Mouse (Mus musculus) midbrain, postnatal 0 days (tissue): ENCODE data around the gene Twist1. TPM values are rescaled to one million over a fixed set of nuclear protein-coding genes. Genes with fewer than 3 reads are reported as not detected.

ENCODE experiments used
- ATAC-seq: fragments of 200-750 bp; cut with Nextera tagmentation; 2 replicates; pipeline ENCODE4 v1.8.0; 2017; ENCODE audit warnings: moderate number of reproducible peaks, mild to moderate bottlenecking, moderate TSS enrichment, moderate library complexity; ENCODE audit not compliant: low FRiP score
- DNase-seq: peaks from one replicate; pipeline ENCODE4 v3.0.0-alpha.2; 2015; ENCODE audit warnings: low spot score
- H3K27ac ChIP-seq: fragments of 300-500 bp; sonication (generic); 2 replicates; pipeline ENCODE4 v1.5.1; 2014; ENCODE audit warnings: low read depth, mild to moderate bottlenecking, low read length, mixed read lengths
- H3K27me3 ChIP-seq: fragments of 300-500 bp; sonication (generic); 2 replicates; pipeline ENCODE4 v1.6.1; 2014; ENCODE audit warnings: low read length, control low read depth, mixed read lengths; ENCODE audit not compliant: insufficient read depth
- H3K36me3 ChIP-seq: fragments of 300-500 bp; sonication (generic); 2 replicates; pipeline ENCODE4 v1.6.1; 2014; ENCODE audit warnings: low read length, control low read depth, mixed read lengths; ENCODE audit not compliant: insufficient read depth
- H3K4me1 ChIP-seq: fragments of 300-500 bp; sonication (generic); 2 replicates; pipeline ENCODE4 v1.6.1; 2014; ENCODE audit warnings: mild to moderate bottlenecking, control low read depth, antibody characterized with exemption, low read length, mixed read lengths; ENCODE audit not compliant: insufficient read depth
- H3K4me2 ChIP-seq: fragments of 300-500 bp; sonication (generic); 2 replicates; pipeline ENCODE4 v1.6.1; 2014; ENCODE audit warnings: low read depth, mild to moderate bottlenecking, low read length, mixed read lengths; ENCODE audit not compliant: poor library complexity, severe bottlenecking
- H3K4me3 ChIP-seq: fragments of 300-500 bp; sonication (generic); 2 replicates; pipeline ENCODE4 v1.5.1; 2014; ENCODE audit warnings: low read depth, mild to moderate bottlenecking, low read length, moderate library complexity
- H3K9ac ChIP-seq: fragments of 300-500 bp; sonication (generic); replicated peaks from 2 replicates; pipeline ENCODE4 v1.6.1; 2014; ENCODE audit warnings: mild to moderate bottlenecking, low read length, moderate library complexity, mixed read lengths; ENCODE audit not compliant: poor library complexity, severe bottlenecking
- H3K9me3 ChIP-seq: fragments of 300-500 bp; sonication (generic); 2 replicates; pipeline ENCODE4 v1.6.1; 2016; ENCODE audit warnings: low read length, control low read depth
- CTCF ChIP-seq: IDR thresholded peaks from 2 replicates; pipeline ENCODE4 v1.5.1; 2016; ENCODE audit warnings: antibody characterized with exemption, mild to moderate bottlenecking
- WGBS: fragments of 180-500 bp; shearing (Covaris S2); extraction: QIAGEN DNeasy Blood & Tissue Kit; methylation state at CpG from one replicate; pipeline ENCODE4 v1.1.7; 2014; 5-methylcytosine and 5-hydroxymethylcytosine counted together
- polyA plus RNA-seq: library from polyadenylated mRNA; unstranded; fragments of >200 nt; fragmentation: Nextera tagmentation; extraction: Ambion mirVana; gene quantifications from 2 replicates; pipeline ENCODE4 v1.2.1, GENCODE M21; 2015
- total RNA-seq: library from RNA; depleted of rRNA; stranded (reverse); fragments of >200 nt; gene quantifications from 2 replicates; pipeline ENCODE4 v1.2.3, GENCODE M21; 2014

The Twist1 gene
- total and polyA plus RNA-seq, 2 experiments from 2014 or later, result 1.00 to 3.5 TPM

- H3K4me3 ChIP-seq, result no peak overlapping the region
- DNase-seq (no peak), ATAC-seq (no peak)
- TF ChIP-seq CTCF, result no peak
- no peak overlapping the region for H3K27ac ChIP-seq
- 6% methylated on average over 5 of the region's 5 CpGs for WGBS
- H3K9me3 ChIP-seq, result no peaks in the 10 kb centered on the region
- no peak overlapping the region for H3K4me2 ChIP-seq
- peaks cover 54% of the 10 kb centered on the region for H3K27me3 ChIP-seq
- no peaks in the 10 kb centered on the region for H3K36me3 ChIP-seq
- no peaks in the 10 kb centered on the region for H3K4me1 ChIP-seq
- no peak overlapping the region for H3K9ac ChIP-seq
Measured at GRCm38 (mm10) chr12:33965661-33966360, 8.3 kb downstream of the Twist1 start.

GRCm38 (mm10) chr12:33966490-33967415 lies 9.3 kb downstream of the Twist1 start:
- 1% methylated on average over 35 of the region's 35 CpGs for WGBS
- Histone ChIP-seq H3K36me3 (no peaks in the 10 kb centered on the region), H3K27me3 (peaks cover 55% of the 10 kb centered on the region), H3K4me2 (peak overlapping the region; percentile 30), H3K4me1 (no peaks in the 10 kb centered on the region), H3K9ac (no peak overlapping the region), H3K4me3 (no peak overlapping the region), H3K27ac (no peak overlapping the region), H3K9me3 (no peaks in the 10 kb centered on the region)
- ATAC-seq, result 0 out of 2 replicates have a peak, but pooled peaks have one; percentile 57
- DNase-seq, result no peak
- no peak for TF ChIP-seq CTCF

- WGBS, result 2% methylated on average over 21 of the region's 21 CpGs
- H3K4me3 ChIP-seq, result no peak overlapping the region
Measured at GRCm38 (mm10) chr12:33967514-33967913, 10.0 kb downstream of the Twist1 start.

GRCm38 (mm10) chr12:33968041-33968897 lies 10.8 kb downstream of the Twist1 start:
- 2% methylated on average over 37 of the region's 37 CpGs for WGBS
- Histone ChIP-seq H3K4me2 (no peak overlapping the region), H3K9ac (no peak overlapping the region), H3K27me3 (peaks cover 53% of the 10 kb centered on the region), H3K4me1 (no peaks in the 10 kb centered on the region), H3K4me3 (no peak overlapping the region), H3K9me3 (no peaks in the 10 kb centered on the region), H3K27ac (no peak overlapping the region), H3K36me3 (no peaks in the 10 kb centered on the region)
- DNase-seq, result no peak
- TF ChIP-seq CTCF, result no peak
- ATAC-seq, result no peak

More at GRCm38 (mm10) chr12:33967514-33967913, 10.0 kb downstream of the Twist1 start:
- no peaks in the 10 kb centered on the region for H3K36me3 ChIP-seq
- peaks cover 50% of the 10 kb centered on the region for H3K27me3 ChIP-seq
- H3K4me1 ChIP-seq, result no peaks in the 10 kb centered on the region
- DNase-seq (no peak), ATAC-seq (peak; percentile 29; the same call in 1 of the 2 replicates)
- H3K27ac ChIP-seq, result no peak overlapping the region
- H3K9me3 ChIP-seq, result no peaks in the 10 kb centered on the region
- TF ChIP-seq CTCF, result no peak
- no peak overlapping the region for H3K9ac ChIP-seq
- H3K4me2 ChIP-seq, result peak overlapping the region; percentile 30

- DNase-seq (no peak), ATAC-seq (no peak)
- H3K27ac ChIP-seq, result no peak overlapping the region
- no peak overlapping the region for H3K4me3 ChIP-seq
- no peaks in the 10 kb centered on the region for H3K4me1 ChIP-seq
- TF ChIP-seq CTCF, result no peak
- peaks cover 51% of the 10 kb centered on the region for H3K27me3 ChIP-seq
- H3K9me3 ChIP-seq, result no peaks in the 10 kb centered on the region
- H3K36me3 ChIP-seq, result no peaks in the 10 kb centered on the region
- H3K4me2 ChIP-seq, result no peak overlapping the region
- 16% methylated on average over 4 of the region's 4 CpGs for WGBS
- no peak overlapping the region for H3K9ac ChIP-seq
Measured at GRCm38 (mm10) chr12:33968898-33969178, 11.4 kb downstream of the Twist1 start.
